Mouse (Mus musculus) embryonic fibroblast, embryonic 13.5 days (primary cell): ENCODE measurements at regions not wholly inside any gene's neighbourhood (a gene's known extent, or its start where the extent isn't known, plus 50 kb on each side); places are given as distances from the start of the nearest gene placed in this dataset.

Experiments
- H3K27ac ChIP-seq: 2 replicates; pipeline ENCODE4 v1.5.1; 2012; ENCODE audit warnings: low read length, control low read depth, inconsistent platforms; ENCODE audit not compliant: insufficient read depth
- H3K4me1 ChIP-seq: 2 replicates; pipeline ENCODE4 v1.6.1; 2011; ENCODE audit warnings: low read length; ENCODE audit not compliant: control insufficient read depth, insufficient read depth
- H3K4me3 ChIP-seq: 2 replicates; pipeline ENCODE4 v1.5.1; 2011; ENCODE audit warnings: mild to moderate bottlenecking, control low read depth, low read length; ENCODE audit not compliant: insufficient read depth
- CTCF ChIP-seq: IDR thresholded peaks from 2 replicates; pipeline ENCODE4 v1.5.1; 2011; ENCODE audit warnings: mild to moderate bottlenecking, control low read depth, low read length, moderate library complexity, borderline replicate concordance; ENCODE audit not compliant: insufficient read depth
- POLR2A ChIP-seq: IDR thresholded peaks from 2 replicates; pipeline ENCODE4 v1.6.1; 2011; ENCODE audit warnings: low read depth, mild to moderate bottlenecking, control low read depth, low read length, moderate library complexity

DNA sequence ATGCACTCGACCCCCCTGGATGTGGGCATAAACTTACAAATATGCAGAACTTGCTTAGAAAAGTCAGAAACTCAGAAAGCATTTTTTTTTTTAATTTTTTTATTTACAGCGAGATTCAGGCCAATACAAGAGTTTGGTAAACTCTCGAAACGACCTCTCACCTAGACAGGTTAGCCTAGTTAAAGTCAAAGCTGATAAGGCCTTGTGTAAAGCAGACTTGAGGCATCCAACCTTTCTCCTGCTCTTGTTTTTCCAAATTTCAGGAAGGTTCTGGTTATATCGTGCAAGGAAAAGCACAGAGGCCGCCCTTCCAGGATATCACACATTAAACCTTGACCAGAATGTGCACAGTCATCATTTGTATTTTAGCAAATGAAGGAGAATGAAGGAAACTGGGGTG lies 315.8 kb downstream of the Etnk1 start:
- no peak for TF ChIP-seq POLR2A
- TF ChIP-seq CTCF, result no peak
- Histone ChIP-seq H3K4me1 (no peaks in the 10 kb centered on the region), H3K27ac (no peak overlapping the region), H3K4me3 (no peak overlapping the region)

DNA sequence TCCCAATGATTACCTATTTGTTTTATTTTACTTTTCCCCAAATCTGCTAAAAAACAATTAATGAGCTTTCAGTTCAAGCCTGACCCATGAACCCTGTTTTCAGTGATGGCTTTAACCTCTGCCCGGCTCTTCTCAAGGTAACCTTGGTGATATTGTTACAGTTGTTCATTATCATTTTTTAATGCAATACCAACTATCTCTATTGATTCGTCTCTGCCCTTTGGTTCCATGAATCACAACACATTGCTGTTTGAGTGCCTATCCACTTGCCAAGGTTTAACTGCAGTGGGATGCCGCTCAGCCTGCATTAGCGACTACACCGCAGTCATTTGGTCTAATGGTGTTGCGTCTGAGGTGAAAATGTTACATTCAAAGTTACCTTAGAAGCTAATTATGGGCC lies 317.9 kb downstream of the Etnk1 start:
- H3K4me1 ChIP-seq, result no peaks in the 10 kb centered on the region
- no peak for TF ChIP-seq POLR2A
- TF ChIP-seq CTCF, result no peak
- H3K4me3 ChIP-seq, result no peak overlapping the region
- no peak overlapping the region for H3K27ac ChIP-seq

DNA sequence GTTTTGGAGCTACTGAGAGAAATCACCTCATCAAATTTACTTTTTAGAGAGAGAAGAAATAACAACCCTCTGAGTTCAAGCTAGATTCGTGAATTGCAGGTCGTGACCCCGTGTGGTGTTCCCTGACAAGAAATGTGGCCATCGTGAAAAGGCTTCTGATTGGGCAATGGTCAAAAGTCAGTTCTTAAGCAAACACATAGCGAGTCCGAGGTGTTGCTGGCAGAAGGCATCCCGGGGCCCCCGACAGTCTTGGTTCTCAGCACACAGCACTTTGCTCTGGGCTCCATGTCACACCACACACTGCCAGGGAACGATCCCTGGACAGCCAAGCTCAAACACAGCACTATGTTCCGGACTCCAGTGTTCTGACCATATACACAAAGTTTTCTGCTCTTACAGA lies 320.0 kb downstream of the Etnk1 start:
- Histone ChIP-seq H3K27ac (no peak overlapping the region), H3K4me1 (no peaks in the 10 kb centered on the region), H3K4me3 (no peak overlapping the region)
- no peak for TF ChIP-seq CTCF

DNA sequence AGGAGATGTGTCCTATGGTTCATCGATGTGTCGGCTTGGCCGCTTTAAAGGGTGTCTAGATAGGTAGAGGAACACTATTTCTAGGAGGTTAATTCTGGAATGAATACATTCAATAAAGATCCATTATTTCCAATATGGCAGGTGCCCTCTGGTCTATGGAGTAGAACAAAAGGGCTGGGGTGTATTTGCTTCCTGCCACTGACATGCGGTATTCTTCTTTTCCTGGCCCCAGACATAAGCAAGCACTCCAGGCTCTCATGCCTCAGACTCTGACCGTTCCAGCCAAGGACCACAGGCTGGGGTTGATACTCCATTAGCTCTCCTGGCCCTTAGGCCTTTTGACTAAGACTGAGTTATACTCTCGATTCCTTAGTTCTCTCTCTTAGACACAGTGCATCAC lies 323.0 kb downstream of the Etnk1 start:
- no peak for TF ChIP-seq CTCF
- no peak for TF ChIP-seq POLR2A
- Histone ChIP-seq H3K27ac (no peak overlapping the region), H3K4me1 (no peaks in the 10 kb centered on the region), H3K4me3 (no peak overlapping the region)

DNA sequence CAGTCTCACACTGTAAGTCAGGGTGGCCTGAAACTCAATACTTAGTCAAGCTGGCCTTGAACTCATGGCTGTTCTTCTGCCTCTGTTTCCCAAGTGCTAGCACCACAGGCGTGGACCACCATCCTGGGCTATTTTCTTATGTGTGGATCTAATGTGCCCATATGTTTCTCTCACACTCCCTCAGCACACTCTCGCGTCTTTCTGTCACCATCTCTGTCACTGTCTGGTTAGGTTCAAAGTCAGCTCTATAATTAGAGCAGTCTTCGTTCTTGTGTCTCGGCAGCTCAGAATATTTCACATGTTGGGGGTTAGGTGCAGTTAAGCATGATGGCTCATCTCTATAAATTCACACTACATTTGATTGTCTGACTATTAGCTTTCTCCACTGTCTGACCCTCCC lies 324.4 kb downstream of the Etnk1 start:
- Histone ChIP-seq H3K27ac (no peak overlapping the region), H3K4me1 (no peaks in the 10 kb centered on the region), H3K4me3 (no peak overlapping the region)
- no peak for TF ChIP-seq CTCF
- no peak for TF ChIP-seq POLR2A

DNA sequence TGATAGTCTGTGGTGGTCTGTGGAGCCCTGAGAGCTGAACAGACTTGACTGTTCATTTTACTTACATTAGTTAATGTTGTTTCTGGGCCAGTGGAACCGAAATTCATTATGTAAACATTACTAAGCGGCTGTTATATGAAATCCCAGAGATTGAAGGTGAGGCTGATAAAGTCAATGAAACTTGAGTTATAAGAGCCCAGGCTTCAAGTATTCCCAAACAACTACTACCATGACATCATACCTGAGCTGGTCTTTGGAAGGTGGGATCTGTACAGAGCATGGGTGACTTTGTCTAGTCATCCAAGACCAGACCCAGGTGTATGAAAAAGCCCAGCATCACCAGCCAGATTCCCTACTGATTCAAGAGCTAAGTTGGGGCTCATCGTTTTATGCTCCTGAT lies 326.5 kb downstream of the Etnk1 start:
- H3K4me1 ChIP-seq, result no peaks in the 10 kb centered on the region
- H3K27ac ChIP-seq, result no peak overlapping the region
- no peak for TF ChIP-seq CTCF
- no peak for TF ChIP-seq POLR2A
- H3K4me3 ChIP-seq, result no peak overlapping the region

DNA sequence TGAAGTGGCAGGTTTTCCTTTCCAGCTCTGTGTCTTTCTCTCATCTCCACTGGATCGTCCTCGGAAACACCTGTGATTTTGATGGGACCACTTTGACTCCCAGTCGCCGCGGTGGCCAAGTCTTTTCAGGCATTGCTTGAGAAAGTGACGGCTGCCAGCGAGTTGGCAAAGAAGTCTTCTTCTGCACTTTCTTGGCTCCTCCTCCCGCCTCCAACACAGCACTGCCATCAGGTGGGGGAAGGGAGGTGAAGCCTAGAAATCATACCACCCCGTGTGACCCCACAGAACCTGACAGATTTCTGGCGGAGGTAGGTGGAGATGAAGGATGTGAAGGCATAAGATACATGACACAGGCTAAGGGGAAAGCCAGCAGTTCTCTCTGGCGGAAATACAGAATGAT lies 327.3 kb downstream of the Etnk1 start:
- TF ChIP-seq POLR2A (no peak), CTCF (no peak)
- Histone ChIP-seq H3K4me3 (no peak overlapping the region), H3K4me1 (no peaks in the 10 kb centered on the region), H3K27ac (no peak overlapping the region)

DNA sequence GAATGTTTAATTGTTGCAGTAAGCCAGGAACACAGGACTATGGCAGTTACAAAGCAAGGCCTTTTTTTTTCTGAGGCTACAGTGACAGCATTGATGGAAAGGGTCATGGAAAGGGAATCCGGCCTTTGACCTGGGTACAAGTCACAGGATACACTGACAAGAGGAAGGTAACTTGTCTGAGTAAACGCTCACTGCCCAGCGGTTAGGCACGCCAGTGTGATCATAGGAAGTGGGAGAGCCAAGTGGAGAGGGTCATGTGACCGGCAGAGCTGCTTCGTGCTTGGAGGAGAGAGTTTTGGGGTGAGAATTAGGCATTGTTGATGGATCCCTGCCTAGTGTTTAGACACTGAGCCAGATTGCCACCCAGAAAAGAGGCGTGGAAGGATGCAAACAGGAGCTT lies 327.9 kb downstream of the Etnk1 start:
- TF ChIP-seq POLR2A (no peak), CTCF (no peak)
- no peak overlapping the region for H3K27ac ChIP-seq
- 0 out of 2 replicates have a peak, but pooled peaks cover 2% of the 10 kb centered on the region for H3K4me1 ChIP-seq
- no peak overlapping the region for H3K4me3 ChIP-seq

DNA sequence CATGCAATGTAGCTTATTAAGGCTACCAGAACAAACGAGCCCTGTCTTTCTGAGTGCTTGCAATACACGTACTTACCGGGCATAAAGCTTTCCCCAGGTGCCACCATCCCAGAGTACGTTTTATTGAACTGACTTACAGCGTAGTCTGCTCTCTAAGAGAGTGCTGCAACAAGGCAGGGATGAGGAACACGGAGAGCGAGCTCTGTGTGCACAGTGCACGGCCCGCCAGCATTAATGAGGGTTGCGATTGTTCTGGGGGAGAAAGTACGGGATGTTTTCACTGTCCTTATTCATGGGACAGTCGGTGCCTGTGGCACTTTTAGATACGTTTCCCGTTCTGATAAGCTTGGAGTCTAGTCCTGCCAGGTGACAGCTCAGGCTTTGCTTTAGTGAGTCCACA lies 331.7 kb downstream of the Etnk1 start:
- no peak overlapping the region for H3K27ac ChIP-seq

DNA sequence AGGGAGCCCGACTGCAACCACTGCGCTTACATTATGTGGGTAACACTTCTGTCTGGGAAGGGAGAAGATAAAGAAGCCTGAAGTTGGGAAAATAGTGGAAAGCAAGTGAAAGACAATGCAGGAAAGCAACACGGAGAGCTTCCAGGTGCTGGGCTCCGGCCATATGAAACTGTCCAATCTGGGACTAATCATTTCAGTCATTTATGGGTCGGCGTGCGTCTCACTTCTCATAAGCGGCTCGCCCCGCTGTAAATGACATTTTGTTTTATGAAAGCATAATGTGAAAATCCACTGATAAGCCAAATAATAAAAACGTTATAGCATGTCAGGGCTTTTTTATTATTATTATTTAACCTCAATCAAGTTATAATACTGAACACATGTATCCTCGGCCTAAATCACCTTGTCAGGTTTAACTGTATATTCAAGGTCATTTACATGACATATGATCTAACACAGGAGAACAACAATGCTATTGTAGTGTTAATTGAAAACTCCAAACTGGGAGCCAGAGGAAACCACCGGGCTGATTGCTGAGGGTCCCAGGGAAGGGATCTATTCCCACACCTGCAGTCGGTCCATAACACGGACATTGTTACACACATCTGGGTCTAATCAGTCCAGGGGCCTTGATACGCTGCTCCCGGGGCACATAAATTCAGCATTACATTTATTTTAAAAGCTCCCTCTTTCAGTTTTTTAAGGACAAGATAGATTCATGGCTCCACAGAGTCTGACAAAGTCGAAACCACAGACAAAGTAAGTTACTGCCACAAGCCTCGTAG lies 332.4 kb downstream of the Etnk1 start:
- H3K4me3 ChIP-seq, result no peak overlapping the region
- H3K27ac ChIP-seq, result no peak overlapping the region
- TF ChIP-seq POLR2A (no peak), CTCF (no peak)
- H3K4me1 ChIP-seq, result 0 out of 2 replicates have a peak, but pooled peaks cover 2% of the 10 kb centered on the region

More for the DNA sequence above, 331.7 kb downstream of the Etnk1 start:
- H3K4me1 ChIP-seq, result 0 out of 2 replicates have a peak, but pooled peaks cover 2% of the 10 kb centered on the region
- TF ChIP-seq CTCF, result no peak
- TF ChIP-seq POLR2A, result no peak
- H3K4me3 ChIP-seq, result no peak overlapping the region
